Mouse (Mus musculus) erythroblast, embryonic 14.5 days (primary cell): ENCODE measurements around the gene Mdc1.

Experiments used
- GATA1 ChIP-seq: IDR thresholded peaks from 2 replicates; pipeline ENCODE4 v1.6.1; 2012; ENCODE audit warnings: low read length, inconsistent platforms, mixed read lengths
- TAL1 ChIP-seq: IDR thresholded peaks from 3 replicates; pipeline ENCODE4 v1.6.1; 2012; ENCODE audit warnings: low read length, inconsistent platforms, mixed read lengths

GRCm38 (mm10) chr17:35848112-35848511 is 6.8 kb downstream of the Mdc1 start:
- TF ChIP-seq GATA1 (no peak), TAL1 (no peak)
